Mouse (Mus musculus): ENCODE data around the gene Plce1. TPM values are rescaled to one million over a fixed set of nuclear protein-coding genes. Genes with fewer than 3 reads are reported as not detected.
A peak's percentile ranks its signal among the peaks of the same experiment; 100 is the strongest.

The Plce1 gene
- polyA plus RNA-seq, 1 experiment = 2.3 TPM

DNA sequence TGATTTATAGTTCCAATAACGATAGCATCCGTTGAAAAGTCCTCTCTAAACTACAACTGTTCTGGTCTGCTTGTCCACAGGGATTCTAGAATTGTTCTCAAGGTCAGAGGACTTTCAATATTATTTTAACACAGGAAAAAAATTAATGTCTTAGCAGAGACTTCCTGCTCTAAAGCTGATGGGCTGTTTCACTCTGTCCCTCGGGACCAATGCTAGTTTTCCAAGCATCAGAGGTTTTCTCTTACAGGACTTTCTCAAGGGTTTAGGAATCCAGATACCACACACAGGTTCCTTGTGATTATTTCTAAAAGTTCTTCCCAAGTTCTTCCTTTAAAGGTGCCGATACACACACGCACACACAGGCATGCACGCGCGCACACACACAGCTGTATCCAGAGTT, 263.6 kb downstream of the Plce1 start:
- Histone ChIP-seq H3K27me3 (replicated peaks; ENCODE audit: control insufficient read depth, insufficient read depth, low read length) (no peaks in the 10 kb centered on the region), H3K4me3 (ENCODE audit: insufficient read depth, low read depth, low read length) (no peak overlapping the region), H3K27ac (ENCODE audit: insufficient read depth, low read depth, low read length) (no peak overlapping the region), H3K4me1 (ENCODE audit: control insufficient read depth, insufficient read depth, low read length) (no peaks in the 10 kb centered on the region), H3K36me3 (ENCODE audit: control insufficient read depth, insufficient read depth, low read length) (no peaks in the 10 kb centered on the region)
- TF ChIP-seq POLR2A (IDR thresholded peaks at IDR 0.05; ENCODE audit: low read depth, low read length) = no peak
- no peak for TF ChIP-seq CTCF (conservative IDR thresholded peaks at IDR 0.05; ENCODE audit: insufficient read depth, insufficient read length, low read depth, low read length)
- WGBS = 63% methylated on average over 8 of the region's 8 CpGs
- no peak for DNase-seq

DNA sequence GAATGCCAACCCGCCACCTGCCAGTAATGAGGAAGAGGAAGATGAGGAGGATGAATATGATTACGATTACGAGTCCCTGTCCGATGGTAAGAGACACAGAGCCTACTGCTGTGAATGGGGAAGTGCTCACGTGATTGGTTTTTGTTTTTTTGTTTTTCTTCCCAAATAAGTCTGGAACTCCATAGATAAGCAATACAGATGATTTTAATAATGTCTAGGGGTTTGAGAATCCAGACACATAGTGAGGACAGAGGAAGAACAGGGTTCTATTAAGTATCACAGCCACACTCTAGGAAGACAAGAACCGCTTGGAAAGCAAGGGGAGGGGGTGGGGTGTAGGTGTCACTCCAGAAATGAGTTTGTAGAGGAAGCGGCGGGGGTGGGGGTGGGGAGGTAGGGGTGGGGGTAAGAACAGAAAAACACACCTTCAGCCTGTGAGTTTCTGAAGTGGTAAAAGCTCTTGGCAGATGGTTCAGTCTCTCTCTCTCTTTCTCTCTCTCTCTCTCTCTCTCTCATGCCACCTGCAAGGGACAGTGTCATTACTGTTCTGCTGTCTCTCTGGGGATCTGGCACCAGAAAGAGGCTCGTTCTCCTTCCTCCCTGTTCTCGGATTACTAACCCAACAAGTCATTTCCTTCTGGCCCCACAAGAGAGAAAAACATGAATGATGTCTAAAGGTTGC, 265.0 kb downstream of the Plce1 start:
- DNase-seq = no peak
- Histone ChIP-seq H3K4me3 (ENCODE audit: insufficient read depth, low read depth, low read length) (no peak overlapping the region), H3K4me1 (ENCODE audit: control insufficient read depth, insufficient read depth, low read length) (no peaks in the 10 kb centered on the region), H3K27me3 (replicated peaks; ENCODE audit: control insufficient read depth, insufficient read depth, low read length) (no peaks in the 10 kb centered on the region), H3K27ac (ENCODE audit: insufficient read depth, low read depth, low read length) (no peak overlapping the region), H3K36me3 (ENCODE audit: control insufficient read depth, insufficient read depth, low read length) (no peaks in the 10 kb centered on the region)
- 66% methylated on average over 10 of the region's 10 CpGs for WGBS
- TF ChIP-seq CTCF (conservative IDR thresholded peaks at IDR 0.05; ENCODE audit: insufficient read depth, insufficient read length, low read depth, low read length) (no peak), POLR2A (IDR thresholded peaks at IDR 0.05; ENCODE audit: low read depth, low read length) (no peak)

DNA sequence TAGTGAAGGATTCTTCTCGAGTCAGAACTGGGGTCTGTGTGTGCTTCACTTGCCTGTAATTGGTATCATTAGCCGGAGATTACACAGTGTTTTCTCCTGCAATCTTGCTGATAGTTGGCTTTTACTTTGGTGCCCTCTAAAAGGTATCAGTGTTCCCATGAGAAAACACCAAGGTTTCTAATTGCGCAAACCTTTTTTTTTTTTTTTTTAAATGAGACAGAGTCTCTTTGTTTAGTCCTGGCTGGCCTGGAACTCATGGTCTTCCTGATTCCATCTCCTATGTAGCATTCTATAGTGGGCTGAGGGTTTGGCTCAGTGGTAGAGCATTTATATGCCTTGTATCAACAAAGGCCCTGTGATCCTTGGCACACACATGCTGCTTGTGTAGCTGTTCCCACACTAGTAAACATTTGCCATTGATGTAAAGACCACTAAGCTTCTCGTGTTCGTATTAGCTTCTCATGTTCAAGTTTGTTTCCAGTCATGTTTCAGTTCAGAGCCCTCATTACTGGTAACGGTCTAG, 265.6 kb downstream of the Plce1 start:
- no peak overlapping the region for H3K27ac ChIP-seq (ENCODE audit: insufficient read depth, low read depth, low read length)
- H3K4me3 ChIP-seq (ENCODE audit: insufficient read depth, low read depth, low read length) = no peak overlapping the region
- DNase-seq = no peak
- no peaks in the 10 kb centered on the region for H3K36me3 ChIP-seq (ENCODE audit: control insufficient read depth, insufficient read depth, low read length)
- no peaks in the 10 kb centered on the region for H3K27me3 ChIP-seq (replicated peaks; ENCODE audit: control insufficient read depth, insufficient read depth, low read length)
- 65% methylated on average over 6 of the region's 6 CpGs for WGBS
- H3K4me1 ChIP-seq (ENCODE audit: control insufficient read depth, insufficient read depth, low read length) = no peaks in the 10 kb centered on the region
- TF ChIP-seq CTCF (conservative IDR thresholded peaks at IDR 0.05; ENCODE audit: insufficient read depth, insufficient read length, low read depth, low read length) (no peak), POLR2A (IDR thresholded peaks at IDR 0.05; ENCODE audit: low read depth, low read length) (no peak)

DNA sequence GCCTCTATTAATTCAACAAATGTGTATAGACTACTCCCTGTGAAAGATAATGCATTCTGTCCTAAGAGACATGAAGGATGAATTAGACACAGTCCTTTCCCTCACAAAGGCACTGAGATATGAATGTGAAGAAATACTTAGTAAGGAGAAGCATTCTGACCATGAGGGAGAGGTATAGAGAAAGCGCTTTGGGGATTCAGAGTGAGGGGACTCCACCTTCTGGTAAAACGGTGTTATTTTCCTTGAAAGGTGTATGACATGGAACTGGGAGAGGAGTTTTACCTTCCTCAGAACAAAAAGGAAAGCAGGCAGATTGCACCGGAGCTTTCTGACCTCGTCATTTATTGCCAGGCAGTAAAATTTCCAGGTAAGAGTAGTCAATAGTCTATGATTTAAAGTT, 269.3 kb downstream of the Plce1 start:
- Histone ChIP-seq H3K4me3 (ENCODE audit: insufficient read depth, low read depth, low read length) (no peak overlapping the region), H3K27ac (ENCODE audit: insufficient read depth, low read depth, low read length) (no peak overlapping the region), H3K27me3 (replicated peaks; ENCODE audit: control insufficient read depth, insufficient read depth, low read length) (no peaks in the 10 kb centered on the region), H3K4me1 (ENCODE audit: control insufficient read depth, insufficient read depth, low read length) (no peaks in the 10 kb centered on the region), H3K36me3 (ENCODE audit: control insufficient read depth, insufficient read depth, low read length) (no peaks in the 10 kb centered on the region)
- WGBS = 50% methylated on average over 4 of the region's 4 CpGs
- DNase-seq = no peak
- TF ChIP-seq POLR2A (IDR thresholded peaks at IDR 0.05; ENCODE audit: low read depth, low read length) = no peak
- no peak for TF ChIP-seq CTCF (conservative IDR thresholded peaks at IDR 0.05; ENCODE audit: insufficient read depth, insufficient read length, low read depth, low read length)

DNA sequence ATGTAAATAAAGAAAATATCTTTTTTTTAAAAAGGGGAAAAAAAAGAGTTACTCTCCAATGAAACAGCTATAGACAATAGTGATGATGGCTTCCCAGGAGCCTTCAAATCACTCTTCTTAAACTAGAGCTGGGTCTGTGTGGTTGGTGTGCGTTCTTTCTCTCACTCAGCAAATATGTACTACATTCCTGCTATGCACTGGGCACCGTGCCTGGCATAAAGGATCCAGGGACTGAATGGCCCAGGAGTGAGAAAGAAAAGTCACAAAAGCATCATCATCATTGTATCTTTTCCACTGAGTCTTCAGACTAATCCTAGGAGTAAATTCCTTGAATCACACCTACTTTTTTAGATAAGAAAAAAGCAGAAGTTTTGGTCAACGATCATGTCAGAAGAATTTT, 276.3 kb downstream of the Plce1 start:
- no peak overlapping the region for H3K27ac ChIP-seq (ENCODE audit: insufficient read depth, low read depth, low read length)
- H3K4me3 ChIP-seq (ENCODE audit: insufficient read depth, low read depth, low read length) = no peak overlapping the region
- WGBS = 70% methylated on average over 3 of the region's 3 CpGs
- no peak for TF ChIP-seq POLR2A (IDR thresholded peaks at IDR 0.05; ENCODE audit: low read depth, low read length)
- TF ChIP-seq CTCF (conservative IDR thresholded peaks at IDR 0.05; ENCODE audit: insufficient read depth, insufficient read length, low read depth, low read length) = no peak
- no peak for DNase-seq
- no peaks in the 10 kb centered on the region for H3K27me3 ChIP-seq (replicated peaks; ENCODE audit: control insufficient read depth, insufficient read depth, low read length)
- H3K36me3 ChIP-seq (ENCODE audit: control insufficient read depth, insufficient read depth, low read length) = no peaks in the 10 kb centered on the region
- H3K4me1 ChIP-seq (ENCODE audit: control insufficient read depth, insufficient read depth, low read length) = no peaks in the 10 kb centered on the region

DNA sequence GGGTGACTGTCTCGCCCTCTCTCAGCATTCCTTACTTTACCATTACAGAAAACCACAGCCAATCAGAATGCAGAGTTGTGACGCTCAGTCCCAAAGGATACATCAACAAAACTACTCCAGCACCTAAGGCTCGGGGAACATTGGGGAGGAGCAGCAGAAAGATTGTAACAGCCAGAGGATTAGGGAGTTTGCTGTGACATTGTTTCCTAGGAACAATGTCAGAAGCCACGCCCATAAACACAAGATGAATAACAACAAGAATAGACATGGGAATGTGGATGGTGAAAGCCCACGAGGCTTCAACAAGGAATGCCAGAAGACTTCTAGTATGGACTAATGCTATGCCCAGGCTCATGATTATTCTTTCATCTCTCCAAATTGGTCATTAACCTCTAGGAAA, 277.1 kb downstream of the Plce1 start:
- WGBS = 64% methylated on average over 5 of the region's 5 CpGs
- TF ChIP-seq POLR2A (IDR thresholded peaks at IDR 0.05; ENCODE audit: low read depth, low read length) = no peak
- TF ChIP-seq CTCF (conservative IDR thresholded peaks at IDR 0.05; ENCODE audit: insufficient read depth, insufficient read length, low read depth, low read length) = no peak
- Histone ChIP-seq H3K27me3 (replicated peaks; ENCODE audit: control insufficient read depth, insufficient read depth, low read length) (no peaks in the 10 kb centered on the region), H3K4me1 (ENCODE audit: control insufficient read depth, insufficient read depth, low read length) (no peaks in the 10 kb centered on the region), H3K4me3 (ENCODE audit: insufficient read depth, low read depth, low read length) (no peak overlapping the region), H3K36me3 (ENCODE audit: control insufficient read depth, insufficient read depth, low read length) (no peaks in the 10 kb centered on the region), H3K27ac (ENCODE audit: insufficient read depth, low read depth, low read length) (no peak overlapping the region)
- no peak for DNase-seq

DNA sequence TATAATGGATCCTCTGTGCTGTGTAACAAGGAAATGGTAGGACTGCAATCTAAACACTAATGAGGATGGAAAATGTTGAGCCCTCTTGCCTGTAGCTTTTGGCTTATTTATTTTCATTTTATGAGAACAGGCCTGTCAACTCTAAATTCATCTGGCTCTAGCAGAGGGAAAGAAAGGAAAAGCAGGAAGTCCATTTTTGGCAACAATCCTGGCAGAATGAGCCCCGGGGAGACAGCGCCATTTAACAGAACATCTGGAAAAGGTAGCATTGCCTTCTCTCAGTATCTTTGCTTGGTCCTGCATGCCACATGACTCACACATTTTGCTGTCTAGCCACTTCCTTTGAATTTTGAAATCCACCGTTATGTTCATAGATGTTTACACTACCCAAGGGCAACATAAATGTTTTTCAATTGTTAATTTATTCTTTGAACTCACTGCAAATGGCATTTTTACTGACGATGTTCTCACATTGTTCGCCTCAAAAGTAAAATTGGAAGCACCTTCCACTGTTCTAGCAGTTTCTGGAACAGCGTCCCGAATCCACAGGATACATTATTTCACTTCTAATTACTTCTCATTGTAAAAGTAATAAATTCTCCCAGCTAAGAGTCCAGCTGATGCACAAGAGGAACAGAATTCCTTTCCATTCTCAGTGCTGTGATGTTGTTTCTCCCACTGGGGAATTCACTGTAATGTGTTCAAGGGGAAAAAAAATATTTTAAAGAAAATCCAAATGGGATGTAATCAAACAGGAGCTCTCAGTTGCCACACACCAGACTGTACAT, 278.0 kb downstream of the Plce1 start:
- TF ChIP-seq POLR2A (IDR thresholded peaks at IDR 0.05; ENCODE audit: low read depth, low read length) (no peak), CTCF (conservative IDR thresholded peaks at IDR 0.05; ENCODE audit: insufficient read depth, insufficient read length, low read depth, low read length) (no peak)
- H3K4me3 ChIP-seq (ENCODE audit: insufficient read depth, low read depth, low read length) = no peak overlapping the region
- 54% methylated on average over 7 of the region's 7 CpGs for WGBS
- DNase-seq = peak; percentile 13
- no peaks in the 10 kb centered on the region for H3K27me3 ChIP-seq (replicated peaks; ENCODE audit: control insufficient read depth, insufficient read depth, low read length)
- no peak overlapping the region for H3K27ac ChIP-seq (ENCODE audit: insufficient read depth, low read depth, low read length)
- no peaks in the 10 kb centered on the region for H3K4me1 ChIP-seq (ENCODE audit: control insufficient read depth, insufficient read depth, low read length)
- H3K36me3 ChIP-seq (ENCODE audit: control insufficient read depth, insufficient read depth, low read length) = no peaks in the 10 kb centered on the region

Measured in kidney, adult 2 months (tissue).